Mouse (Mus musculus) lung, adult 18-20 months (tissue): Measurements from ENCODE around the gene A830031A19Rik.

ENCODE experiments used
- DNase-seq, 2 experiments: peaks; one replicate each; pipeline ENCODE4 v3.0.0; 2022; ENCODE audit warnings: mixed read lengths in 2 of 2

Gene A830031A19Rik

GRCm38 (mm10) chr11:24005445-24006156 is 69.3 kb downstream of the A830031A19Rik start:
- DNase-seq = no peak

- DNase-seq = no peak
Observed at GRCm38 (mm10) chr11:24000675-24001074, 74.2 kb downstream of the A830031A19Rik start.
